Mouse (Mus musculus) kidney, adult 2 months (tissue): ENCODE data around the gene Tmem235. TPM values are rescaled to one million over a fixed set of nuclear protein-coding genes. Genes with fewer than 3 reads are reported as not detected.

Experiments used
- DNase-seq: peaks from one replicate; pipeline ENCODE4 v3.0.0; 2021
- H3K27ac ChIP-seq: fragments of 200-500 bp; 2 replicates; pipeline ENCODE4 v1.5.1; 2012; ENCODE audit warnings: low read depth, low read length, control low read depth, inconsistent platforms; ENCODE audit not compliant: insufficient read depth
- H3K27me3 ChIP-seq: fragments of 200-500 bp; replicated peaks from 2 replicates; pipeline ENCODE4 v1.6.1; 2012; ENCODE audit warnings: mild to moderate bottlenecking, moderate library complexity, low read length, inconsistent platforms; ENCODE audit not compliant: control insufficient read depth, insufficient read depth
- H3K36me3 ChIP-seq: fragments of 200-500 bp; 2 replicates; pipeline ENCODE4 v1.6.1; 2012; ENCODE audit warnings: mild to moderate bottlenecking, moderate library complexity, low read length, inconsistent platforms; ENCODE audit not compliant: control insufficient read depth, insufficient read depth
- H3K4me1 ChIP-seq: fragments of 200-500 bp; 2 replicates; pipeline ENCODE4 v1.6.1; 2011; ENCODE audit warnings: low read length; ENCODE audit not compliant: control insufficient read depth, insufficient read depth
- H3K4me3 ChIP-seq: fragments of 200-500 bp; 2 replicates; pipeline ENCODE4 v1.5.1; 2011; ENCODE audit warnings: mild to moderate bottlenecking, low read depth, low read length, control low read depth; ENCODE audit not compliant: insufficient read depth
- CTCF ChIP-seq: fragments of 200-500 bp; conservative IDR thresholded peaks from 2 replicates; pipeline ENCODE4 v1.5.1; 2011; ENCODE audit warnings: low read depth, mild to moderate bottlenecking, control low read depth, low read length, moderate library complexity, mixed read lengths; ENCODE audit not compliant: insufficient read depth, insufficient read length
- POLR2A ChIP-seq: fragments of 200-500 bp; IDR thresholded peaks from one replicate; pipeline ENCODE4 v1.6.1; 2011; ENCODE audit warnings: low read depth, low read length, control low read depth
- WGBS: fragments of 180-500 bp; shearing (Covaris S2); methylation state at CpG from one replicate; pipeline ENCODE4 v1.1.7; 2018; 5-methylcytosine and 5-hydroxymethylcytosine counted together
- polyA plus RNA-seq: library from polyadenylated mRNA; depleted of rRNA; stranded (reverse); fragments of >200 nt; gene quantifications from 2 replicates; pipeline ENCODE4 v1.2.3, GENCODE M21; 2012

Tmem235 gene
- polyA plus RNA-seq, 1 experiment, result 0.08 TPM

- no peak for TF ChIP-seq POLR2A
- Histone ChIP-seq H3K27ac (no peak overlapping the region), H3K27me3 (no peaks in the 10 kb centered on the region), H3K4me3 (no peak overlapping the region), H3K36me3 (no peaks in the 10 kb centered on the region), H3K4me1 (no peaks in the 10 kb centered on the region)
- no peak for DNase-seq
- 67% methylated on average over 2 of the region's 2 CpGs for WGBS
These were observed 4.3 kb downstream of the Tmem235 start for GRCm38 (mm10) chr11:117864805-117865204.

- TF ChIP-seq POLR2A, result no peak
- no peak for TF ChIP-seq CTCF
- H3K27ac ChIP-seq, result no peak overlapping the region
- no peaks in the 10 kb centered on the region for H3K27me3 ChIP-seq
- 23% methylated on average over 6 of the region's 6 CpGs for WGBS
- H3K4me1 ChIP-seq, result no peaks in the 10 kb centered on the region
- DNase-seq, result peak; percentile 70
- H3K36me3 ChIP-seq, result no peaks in the 10 kb centered on the region
- H3K4me3 ChIP-seq, result no peak overlapping the region
These were observed 5.4 kb downstream of the Tmem235 start for GRCm38 (mm10) chr11:117865988-117866387.

GRCm38 (mm10) chr11:117870688-117871365, 10.3 kb downstream of the Tmem235 start:
- WGBS, result 38% methylated on average over 12 of the region's 12 CpGs
- H3K27ac ChIP-seq, result no peak overlapping the region
- DNase-seq, result peak; percentile 77

GRCm38 (mm10) chr11:117871376-117871775, 10.8 kb downstream of the Tmem235 start:
- Histone ChIP-seq H3K36me3 (no peaks in the 10 kb centered on the region), H3K4me1 (peaks cover 4% of the 10 kb centered on the region; the same call in 1 of the 2 replicates), H3K27ac (no peak overlapping the region), H3K4me3 (no peak overlapping the region), H3K27me3 (no peaks in the 10 kb centered on the region)
- TF ChIP-seq CTCF (no peak), POLR2A (no peak)
- DNase-seq, result no peak
- 62% methylated on average over 5 of the region's 5 CpGs for WGBS

More at GRCm38 (mm10) chr11:117870688-117871365, 10.3 kb downstream of the Tmem235 start:
- Histone ChIP-seq H3K4me3 (no peak overlapping the region), H3K36me3 (no peaks in the 10 kb centered on the region), H3K4me1 (peaks cover 4% of the 10 kb centered on the region; the same call in 1 of the 2 replicates), H3K27me3 (no peaks in the 10 kb centered on the region)
- TF ChIP-seq POLR2A (no peak), CTCF (peak; percentile 97)

- Histone ChIP-seq H3K4me3 (no peak overlapping the region), H3K27me3 (no peaks in the 10 kb centered on the region), H3K27ac (no peak overlapping the region), H3K36me3 (no peaks in the 10 kb centered on the region), H3K4me1 (peaks cover 4% of the 10 kb centered on the region; the same call in 1 of the 2 replicates)
- DNase-seq, result no peak
- TF ChIP-seq POLR2A (no peak), CTCF (no peak)
- WGBS, result 70% methylated on average over 12 of the region's 12 CpGs
These were observed 11.5 kb downstream of the Tmem235 start for GRCm38 (mm10) chr11:117871911-117872584.

GRCm38 (mm10) chr11:117872861-117873608, 12.5 kb downstream of the Tmem235 start, which contains the start of gene Tha1:
Gene Tha1, minus strand, starts transcription at chr11:117873481.
- peak; percentile 69 for TF ChIP-seq POLR2A
- no peak for TF ChIP-seq CTCF
- Histone ChIP-seq H3K4me1 (peaks cover 6% of the 10 kb centered on the region; the same call in 1 of the 2 replicates), H3K27me3 (no peaks in the 10 kb centered on the region), H3K27ac (peak within 1 kb of the TSS; percentile 47; the same call in 1 of the 2 replicates), H3K36me3 (no peaks in the 10 kb centered on the region), H3K4me3 (peak within 1 kb of the TSS; percentile 87)
- WGBS, result 2% methylated on average over 51 of the region's 51 CpGs
- peak; percentile 90 for DNase-seq
